Mouse (Mus musculus) midbrain, embryonic 12.5 days (tissue): ENCODE data around the gene Pdcd2l. TPM values are rescaled to one million over a fixed set of nuclear protein-coding genes. Genes with fewer than 3 reads are reported as not detected.

Experiments used
- ATAC-seq: fragments of 200-750 bp; cut with Nextera tagmentation; 2 replicates; pipeline ENCODE4 v1.8.0; 2017; ENCODE audit warnings: low read depth, moderate TSS enrichment, moderate library complexity; ENCODE audit not compliant: low FRiP score
- H3K27ac ChIP-seq: fragments of 300-500 bp; sonication (generic); replicated peaks from 2 replicates; pipeline ENCODE4 v1.5.1; 2016; ENCODE audit warnings: mild to moderate bottlenecking
- H3K27me3 ChIP-seq: fragments of 300-500 bp; sonication (generic); 2 replicates; pipeline ENCODE4 v1.6.1; 2016; ENCODE audit warnings: mild to moderate bottlenecking
- H3K36me3 ChIP-seq: fragments of 300-500 bp; sonication (generic); 2 replicates; pipeline ENCODE4 v1.6.1; 2016
- H3K4me1 ChIP-seq: fragments of 300-500 bp; sonication (generic); 2 replicates; pipeline ENCODE4 v1.6.1; 2016
- H3K4me2 ChIP-seq: fragments of 300-500 bp; sonication (generic); replicated peaks from 2 replicates; pipeline ENCODE4 v1.6.1; 2016; ENCODE audit warnings: mild to moderate bottlenecking, moderate library complexity
- H3K4me3 ChIP-seq: fragments of 300-500 bp; sonication (generic); 2 replicates; pipeline ENCODE4 v1.5.1; 2016; ENCODE audit warnings: mild to moderate bottlenecking
- H3K9ac ChIP-seq: fragments of 300-500 bp; sonication (generic); replicated peaks from 2 replicates; pipeline ENCODE4 v1.6.1; 2016; ENCODE audit warnings: mild to moderate bottlenecking, moderate library complexity
- H3K9me3 ChIP-seq: fragments of 300-500 bp; sonication (generic); 2 replicates; pipeline ENCODE4 v1.6.1; 2016; ENCODE audit warnings: mild to moderate bottlenecking
- WGBS: fragments of 180-500 bp; shearing (Covaris S2); methylation state at CpG from one replicate; pipeline ENCODE4 v1.1.7; 2016; 5-methylcytosine and 5-hydroxymethylcytosine counted together
- polyA plus RNA-seq: library from polyadenylated mRNA; unstranded; fragments of >200 nt; fragmentation: Nextera tagmentation; extraction: Ambion mirVana; gene quantifications from 2 replicates; pipeline ENCODE4 v1.2.1, GENCODE M21; 2016

Pdcd2l gene
- polyA plus RNA-seq, 1 experiment from 2014 or later = 74.9 TPM

DNA sequence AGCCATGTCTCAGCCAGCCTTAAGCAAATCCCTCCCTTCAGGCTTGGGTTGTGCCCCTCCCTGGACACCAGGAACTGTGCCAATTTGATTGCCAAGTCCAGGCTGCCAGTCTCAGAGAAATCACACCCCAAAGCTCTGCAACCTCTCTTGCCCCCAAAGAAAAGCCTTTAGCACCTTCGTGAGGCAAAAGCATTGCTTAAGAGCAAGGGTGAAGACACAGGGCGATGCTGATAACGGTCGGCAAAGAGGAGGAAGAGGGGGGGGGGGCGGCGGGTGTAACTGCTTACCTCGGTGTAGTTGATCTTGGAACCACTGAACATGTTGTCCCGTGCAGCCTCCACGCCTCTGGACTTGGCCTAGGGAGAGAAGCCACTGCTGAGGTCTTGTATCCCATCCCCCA is 32.2 kb upstream of the Pdcd2l start:
- no peak for ATAC-seq
- Histone ChIP-seq H3K4me2 (peak overlapping the region; percentile 80), H3K4me1 (peaks cover 30% of the 10 kb centered on the region), H3K9me3 (no peaks in the 10 kb centered on the region), H3K27ac (no peak overlapping the region), H3K9ac (peak overlapping the region; percentile 78), H3K36me3 (peaks cover 35% of the 10 kb centered on the region), H3K4me3 (peak overlapping the region; percentile 73), H3K27me3 (no peaks in the 10 kb centered on the region; the same call in 1 of the 2 replicates)
- 66% methylated on average over 9 of the region's 9 CpGs for WGBS

- Histone ChIP-seq H3K27ac (no peak overlapping the region), H3K9me3 (no peaks in the 10 kb centered on the region), H3K4me3 (no peak overlapping the region), H3K4me1 (peaks cover 24% of the 10 kb centered on the region), H3K27me3 (no peaks in the 10 kb centered on the region), H3K36me3 (peaks cover 53% of the 10 kb centered on the region), H3K9ac (no peak overlapping the region), H3K4me2 (no peak overlapping the region)
- WGBS = 92% methylated on average over 12 of the region's 12 CpGs
- no peak for ATAC-seq
Measured at GRCm38 (mm10) chr7:34226846-34227245, 30.4 kb upstream of the Pdcd2l start.

DNA sequence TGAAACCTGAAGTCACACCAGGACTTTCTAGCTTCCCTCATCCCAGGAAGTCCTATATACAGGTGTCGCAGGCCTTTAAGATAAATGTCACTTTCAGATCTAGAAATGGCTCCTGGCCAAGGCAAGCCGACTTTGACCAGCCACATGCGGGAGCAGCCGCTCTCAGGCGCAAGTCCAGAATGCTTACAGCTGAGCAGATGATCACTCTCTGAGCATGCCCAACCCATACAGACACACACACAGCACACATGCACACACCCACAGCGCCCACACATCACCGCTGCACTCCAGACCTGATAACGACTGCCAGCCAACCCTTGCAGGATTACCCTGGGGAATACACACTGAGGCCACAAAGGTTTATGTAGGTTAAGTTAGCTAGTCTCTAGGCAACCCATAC is 29.6 kb upstream of the Pdcd2l start:
- no peak overlapping the region for H3K4me3 ChIP-seq
- H3K9ac ChIP-seq = no peak overlapping the region
- H3K27me3 ChIP-seq = no peaks in the 10 kb centered on the region
- no peaks in the 10 kb centered on the region for H3K9me3 ChIP-seq
- 92% methylated on average over 8 of the region's 8 CpGs for WGBS
- peaks cover 24% of the 10 kb centered on the region for H3K4me1 ChIP-seq
- no peak overlapping the region for H3K27ac ChIP-seq
- H3K36me3 ChIP-seq = peaks cover 61% of the 10 kb centered on the region
- no peak for ATAC-seq
- H3K4me2 ChIP-seq = no peak overlapping the region

GRCm38 (mm10) chr7:34224308-34224707 is 27.8 kb upstream of the Pdcd2l start:
- Histone ChIP-seq H3K4me3 (no peak overlapping the region), H3K4me2 (no peak overlapping the region), H3K27ac (no peak overlapping the region), H3K9me3 (no peaks in the 10 kb centered on the region), H3K27me3 (no peaks in the 10 kb centered on the region), H3K4me1 (peaks cover 17% of the 10 kb centered on the region), H3K9ac (no peak overlapping the region), H3K36me3 (peaks cover 78% of the 10 kb centered on the region)
- WGBS = 95% methylated on average over 6 of the region's 6 CpGs
- no peak for ATAC-seq

DNA sequence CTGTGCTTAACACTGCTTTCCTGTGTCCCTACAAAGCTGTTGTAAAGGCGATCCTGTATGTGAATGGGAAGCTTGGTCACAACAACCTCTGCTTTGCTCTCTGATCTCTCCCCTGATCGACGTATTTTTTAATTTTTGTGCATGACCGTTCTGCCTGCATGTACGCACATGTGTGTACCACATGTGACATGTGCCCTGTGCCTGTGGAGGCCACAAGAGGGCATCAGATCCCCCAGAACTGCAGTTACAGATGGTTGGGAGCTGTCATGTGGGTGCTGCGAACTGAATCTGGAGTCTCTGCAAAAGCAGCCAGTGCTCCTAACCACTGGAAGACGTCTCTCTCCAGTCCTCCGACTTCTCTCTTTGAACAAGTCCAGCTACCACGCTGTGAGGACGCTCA is 25.9 kb upstream of the Pdcd2l start:
- no peaks in the 10 kb centered on the region for H3K4me1 ChIP-seq
- H3K36me3 ChIP-seq = peaks cover 93% of the 10 kb centered on the region
- WGBS = 94% methylated on average over 10 of the region's 10 CpGs
- no peak for ATAC-seq
- no peak overlapping the region for H3K9ac ChIP-seq
- no peak overlapping the region for H3K4me2 ChIP-seq
- no peak overlapping the region for H3K4me3 ChIP-seq
- H3K27ac ChIP-seq = no peak overlapping the region
- no peaks in the 10 kb centered on the region for H3K27me3 ChIP-seq
- H3K9me3 ChIP-seq = no peaks in the 10 kb centered on the region

- H3K4me2 ChIP-seq = no peak overlapping the region
- no peaks in the 10 kb centered on the region for H3K27me3 ChIP-seq
- H3K4me1 ChIP-seq = no peaks in the 10 kb centered on the region
- no peak overlapping the region for H3K9ac ChIP-seq
- H3K4me3 ChIP-seq = no peak overlapping the region
- 91% methylated on average over 9 of the region's 9 CpGs for WGBS
- peaks cover 93% of the 10 kb centered on the region for H3K36me3 ChIP-seq
- no peaks in the 10 kb centered on the region for H3K9me3 ChIP-seq
- ATAC-seq = no peak
- no peak overlapping the region for H3K27ac ChIP-seq
Measured at GRCm38 (mm10) chr7:34221594-34222250, 25.3 kb upstream of the Pdcd2l start.

- H3K4me3 ChIP-seq = no peak overlapping the region
- H3K9me3 ChIP-seq = no peaks in the 10 kb centered on the region
- H3K27me3 ChIP-seq = no peaks in the 10 kb centered on the region
- no peaks in the 10 kb centered on the region for H3K4me1 ChIP-seq
- H3K4me2 ChIP-seq = no peak overlapping the region
- H3K36me3 ChIP-seq = peaks cover 99% of the 10 kb centered on the region
- 81% methylated on average over 1 of the region's 1 CpGs for WGBS
- ATAC-seq = no peak
- H3K9ac ChIP-seq = no peak overlapping the region
- no peak overlapping the region for H3K27ac ChIP-seq
Measured at GRCm38 (mm10) chr7:34218496-34218895, 22.0 kb upstream of the Pdcd2l start.

- Histone ChIP-seq H3K4me3 (no peak overlapping the region), H3K9me3 (no peaks in the 10 kb centered on the region), H3K4me2 (no peak overlapping the region), H3K27ac (no peak overlapping the region), H3K27me3 (no peaks in the 10 kb centered on the region), H3K36me3 (peaks cover 99% of the 10 kb centered on the region), H3K4me1 (no peaks in the 10 kb centered on the region), H3K9ac (no peak overlapping the region)
- no peak for ATAC-seq
- 89% methylated on average over 10 of the region's 10 CpGs for WGBS
Measured at GRCm38 (mm10) chr7:34216474-34216873, 20.0 kb upstream of the Pdcd2l start.

GRCm38 (mm10) chr7:34215481-34215880 is 19.0 kb upstream of the Pdcd2l start:
- no peak overlapping the region for H3K9ac ChIP-seq
- H3K36me3 ChIP-seq = peaks cover 100% of the 10 kb centered on the region

GRCm38 (mm10) chr7:34214644-34215043 is 18.2 kb upstream of the Pdcd2l start:
- ATAC-seq = no peak
- Histone ChIP-seq H3K4me1 (no peaks in the 10 kb centered on the region), H3K27me3 (no peaks in the 10 kb centered on the region), H3K9me3 (no peaks in the 10 kb centered on the region), H3K27ac (no peak overlapping the region), H3K9ac (no peak overlapping the region), H3K36me3 (peaks cover 100% of the 10 kb centered on the region), H3K4me3 (no peak overlapping the region), H3K4me2 (no peak overlapping the region)
- 92% methylated on average over 8 of the region's 8 CpGs for WGBS

More at GRCm38 (mm10) chr7:34215481-34215880, 19.0 kb upstream of the Pdcd2l start:
- H3K4me1 ChIP-seq = no peaks in the 10 kb centered on the region
- 92% methylated on average over 9 of the region's 9 CpGs for WGBS
- no peak overlapping the region for H3K4me3 ChIP-seq
- ATAC-seq = no peak
- H3K4me2 ChIP-seq = no peak overlapping the region
- H3K27me3 ChIP-seq = no peaks in the 10 kb centered on the region
- H3K27ac ChIP-seq = no peak overlapping the region
- H3K9me3 ChIP-seq = no peaks in the 10 kb centered on the region

- H3K4me3 ChIP-seq = no peak overlapping the region
- WGBS = 93% methylated on average over 7 of the region's 7 CpGs
- no peak overlapping the region for H3K4me2 ChIP-seq
- no peak overlapping the region for H3K9ac ChIP-seq
- H3K4me1 ChIP-seq = no peaks in the 10 kb centered on the region
- no peaks in the 10 kb centered on the region for H3K27me3 ChIP-seq
- no peak for ATAC-seq
- H3K27ac ChIP-seq = no peak overlapping the region
- no peaks in the 10 kb centered on the region for H3K9me3 ChIP-seq
- H3K36me3 ChIP-seq = peaks cover 100% of the 10 kb centered on the region
Measured at GRCm38 (mm10) chr7:34213281-34213680, 16.8 kb upstream of the Pdcd2l start.

GRCm38 (mm10) chr7:34208027-34208745 is 11.7 kb upstream of the Pdcd2l start:
- no peak for ATAC-seq
- Histone ChIP-seq H3K27me3 (no peaks in the 10 kb centered on the region), H3K4me2 (no peak overlapping the region), H3K9me3 (no peaks in the 10 kb centered on the region), H3K36me3 (peaks cover 98% of the 10 kb centered on the region), H3K4me3 (no peak overlapping the region), H3K27ac (no peak overlapping the region), H3K9ac (no peak overlapping the region), H3K4me1 (no peaks in the 10 kb centered on the region)
- WGBS = 93% methylated on average over 9 of the region's 9 CpGs
